Mouse (Mus musculus) heart, embryonic 15.5 days (tissue): ENCODE results near the gene Fam166a. TPM values are rescaled to one million over a fixed set of nuclear protein-coding genes. Genes with fewer than 3 reads are reported as not detected.

ENCODE experiments used
- ATAC-seq: fragments of 200-750 bp; cut with Nextera tagmentation; replicated peaks from 2 replicates; pipeline ENCODE4 v1.8.0; 2017; ENCODE audit warnings: low read depth, moderate TSS enrichment; ENCODE audit not compliant: insufficient number of reproducible peaks, insufficient read depth, low FRiP score
- H3K27ac ChIP-seq: fragments of 300-500 bp; sonication (generic); 2 replicates; pipeline ENCODE4 v1.5.1; 2015; ENCODE audit warnings: mild to moderate bottlenecking, inconsistent platforms
- H3K27me3 ChIP-seq: fragments of 300-500 bp; sonication (generic); 2 replicates; pipeline ENCODE4 v1.6.1; 2015; ENCODE audit warnings: inconsistent platforms
- H3K36me3 ChIP-seq: fragments of 300-500 bp; sonication (generic); 2 replicates; pipeline ENCODE4 v1.6.1; 2015; ENCODE audit warnings: mild to moderate bottlenecking, inconsistent platforms
- H3K4me1 ChIP-seq: fragments of 300-500 bp; sonication (generic); replicated peaks from 2 replicates; pipeline ENCODE4 v1.6.1; 2015; ENCODE audit warnings: inconsistent platforms
- H3K4me2 ChIP-seq: fragments of 300-500 bp; sonication (generic); 2 replicates; pipeline ENCODE4 v1.6.1; 2015; ENCODE audit warnings: inconsistent platforms, mild to moderate bottlenecking, moderate library complexity
- H3K4me3 ChIP-seq: fragments of 300-500 bp; sonication (generic); 2 replicates; pipeline ENCODE4 v1.5.1; 2015; ENCODE audit warnings: mild to moderate bottlenecking, inconsistent platforms
- H3K9ac ChIP-seq: fragments of 300-500 bp; sonication (generic); 2 replicates; pipeline ENCODE4 v1.6.1; 2015; ENCODE audit warnings: mild to moderate bottlenecking, inconsistent platforms
- H3K9me3 ChIP-seq: fragments of 300-500 bp; sonication (generic); replicated peaks from 2 replicates; pipeline ENCODE4 v1.6.1; 2016; ENCODE audit warnings: inconsistent platforms
- WGBS: fragments of 180-500 bp; shearing (Covaris S2); methylation state at CpG from one replicate; pipeline ENCODE4 v1.1.7; 2015; ENCODE audit warnings: mixed read lengths; 5-methylcytosine and 5-hydroxymethylcytosine counted together
- polyA plus RNA-seq: library from polyadenylated mRNA; unstranded; fragments of >200 nt; fragmentation: Nextera tagmentation; extraction: Ambion mirVana; gene quantifications from 2 replicates; pipeline ENCODE4 v1.2.1, GENCODE M21; 2015

Fam166a gene
- polyA plus RNA-seq, 1 experiment from 2014 or later = 0.57 TPM

DNA sequence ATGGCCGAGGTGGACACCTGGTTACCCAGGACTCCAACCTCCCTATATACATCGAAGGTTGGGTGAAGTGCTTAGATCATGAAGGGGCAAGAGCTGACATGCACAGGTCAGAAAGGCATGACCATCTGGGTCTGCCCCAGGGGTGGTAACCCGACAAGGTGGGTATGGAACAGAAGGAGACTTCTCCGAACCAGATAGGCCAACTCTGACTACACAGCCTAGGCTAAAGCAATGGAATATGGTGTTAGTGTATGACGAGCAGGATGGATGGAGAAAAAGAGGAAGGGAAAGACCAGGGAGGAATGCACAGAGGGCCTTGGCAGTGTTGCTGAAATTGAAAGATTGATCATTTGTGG, 32.0 kb upstream of the Fam166a start:
- H3K9ac ChIP-seq = no peak overlapping the region

DNA sequence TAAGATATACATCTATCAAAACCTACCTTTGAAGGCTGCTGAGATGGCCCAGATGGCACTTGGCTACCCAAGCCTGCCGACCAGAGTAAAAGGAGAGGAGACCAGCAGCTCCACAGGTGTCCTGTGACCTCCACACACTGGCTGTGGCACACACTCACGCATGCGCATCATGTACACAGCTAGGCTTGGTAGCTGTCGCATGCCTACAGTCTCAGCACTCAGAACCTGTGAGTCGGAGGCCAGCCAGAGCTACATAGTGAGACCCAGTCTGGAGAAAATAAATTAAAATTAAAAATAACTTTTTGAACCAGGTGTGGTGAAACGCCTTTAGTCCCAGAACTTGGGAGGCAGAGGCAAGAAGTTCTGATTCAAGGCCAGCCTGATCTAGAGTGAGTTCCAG, 30.7 kb upstream of the Fam166a start:
- no peak overlapping the region for H3K4me3 ChIP-seq
- peaks cover 22% of the 10 kb centered on the region for H3K4me1 ChIP-seq
- no peak overlapping the region for H3K4me2 ChIP-seq
- peaks cover 5% of the 10 kb centered on the region; the same call in 1 of the 2 replicates for H3K27me3 ChIP-seq
- no peak for ATAC-seq
- H3K27ac ChIP-seq = no peak overlapping the region
- H3K9me3 ChIP-seq = no peaks in the 10 kb centered on the region
- 82% methylated on average over 6 of the region's 6 CpGs for WGBS
- no peak overlapping the region for H3K9ac ChIP-seq
- no peaks in the 10 kb centered on the region for H3K36me3 ChIP-seq

More for the DNA sequence above, 32.0 kb upstream of the Fam166a start:
- H3K4me2 ChIP-seq = peak overlapping the region; percentile 93
- WGBS = 30% methylated on average over 5 of the region's 5 CpGs
- H3K9me3 ChIP-seq = no peaks in the 10 kb centered on the region
- H3K36me3 ChIP-seq = no peaks in the 10 kb centered on the region
- no peak for ATAC-seq
- H3K27me3 ChIP-seq = peaks cover 9% of the 10 kb centered on the region; the same call in 1 of the 2 replicates
- H3K4me1 ChIP-seq = peaks cover 32% of the 10 kb centered on the region
- peak overlapping the region; percentile 59 for H3K4me3 ChIP-seq
- H3K27ac ChIP-seq = no peak overlapping the region

DNA sequence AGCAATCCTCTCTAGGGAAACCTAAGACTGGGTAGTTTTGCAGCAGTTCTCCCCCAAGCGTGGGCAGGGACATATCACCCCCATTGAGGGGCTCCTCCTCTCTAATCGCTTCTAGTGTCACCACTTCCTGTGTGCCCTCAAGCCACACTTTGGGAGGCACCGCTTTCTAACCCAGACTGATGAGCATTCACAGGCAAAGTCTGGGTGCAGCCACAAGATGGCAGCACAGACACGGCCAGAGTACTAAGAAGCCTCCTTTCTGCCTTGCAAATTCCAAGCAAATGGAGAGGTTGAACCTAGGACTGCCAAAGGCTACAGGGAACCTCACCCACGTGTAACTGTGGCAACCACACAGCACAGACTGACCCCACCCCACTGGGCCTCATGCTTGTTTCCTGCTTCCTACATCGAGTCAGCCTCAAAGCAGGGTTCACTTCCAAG, 25.2 kb upstream of the Fam166a start:
- H3K4me3 ChIP-seq = 0 out of 2 replicates have a peak overlapping the region, but pooled peaks have one; percentile 1
- peak overlapping the region; percentile 58; the same call in 1 of the 2 replicates for H3K4me2 ChIP-seq
- 3% methylated on average over 6 of the region's 6 CpGs for WGBS
- H3K36me3 ChIP-seq = no peaks in the 10 kb centered on the region
- H3K9ac ChIP-seq = no peak overlapping the region
- peaks cover 45% of the 10 kb centered on the region for H3K4me1 ChIP-seq
- H3K27me3 ChIP-seq = peaks cover 21% of the 10 kb centered on the region
- no peaks in the 10 kb centered on the region for H3K9me3 ChIP-seq
- peak; percentile 58; the same call in 1 of the 2 replicates for ATAC-seq
- 0 out of 2 replicates have a peak overlapping the region, but pooled peaks have one; percentile 24 for H3K27ac ChIP-seq

DNA sequence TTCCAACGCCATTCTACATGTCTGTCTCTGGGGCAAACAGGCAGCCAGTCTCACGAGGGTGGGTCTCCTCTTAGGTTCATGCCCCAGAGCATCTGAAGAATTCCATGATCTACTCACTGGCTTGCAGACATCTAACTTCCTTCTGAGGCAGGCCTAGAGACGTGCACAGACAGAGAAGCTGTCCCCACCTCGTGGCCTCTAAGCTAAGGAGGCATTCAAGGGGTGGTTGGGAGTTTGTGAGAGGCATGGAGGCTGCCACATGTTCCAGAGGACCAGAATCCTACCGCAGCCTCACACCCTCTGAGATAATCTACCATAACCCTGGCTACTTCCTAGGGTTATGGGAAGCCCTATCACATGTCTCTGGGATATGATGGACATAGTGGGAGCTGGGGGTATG, 24.5 kb upstream of the Fam166a start:
- no peak for ATAC-seq
- Histone ChIP-seq H3K27ac (0 out of 2 replicates have a peak overlapping the region, but pooled peaks have one; percentile 24), H3K9ac (no peak overlapping the region), H3K36me3 (peaks cover 1% of the 10 kb centered on the region; the same call in 1 of the 2 replicates), H3K4me2 (peak overlapping the region; percentile 58), H3K9me3 (no peaks in the 10 kb centered on the region), H3K4me3 (peak overlapping the region; percentile 47; the same call in 1 of the 2 replicates), H3K4me1 (peaks cover 45% of the 10 kb centered on the region), H3K27me3 (peaks cover 21% of the 10 kb centered on the region)
- WGBS = 61% methylated on average over 5 of the region's 5 CpGs

GRCm38 (mm10) chr2:25194486-25195171, 23.9 kb upstream of the Fam166a start:
- peaks cover 5% of the 10 kb centered on the region; the same call in 1 of the 2 replicates for H3K36me3 ChIP-seq
- H3K4me1 ChIP-seq = peaks cover 45% of the 10 kb centered on the region
- 73% methylated on average over 17 of the region's 17 CpGs for WGBS
- no peak for ATAC-seq
- peak overlapping the region; percentile 47 for H3K4me3 ChIP-seq
- no peaks in the 10 kb centered on the region for H3K9me3 ChIP-seq
- H3K9ac ChIP-seq = 0 out of 2 replicates have a peak overlapping the region, but pooled peaks have one; percentile 37
- peak overlapping the region; percentile 58 for H3K4me2 ChIP-seq
- peaks cover 21% of the 10 kb centered on the region for H3K27me3 ChIP-seq
- peak overlapping the region; percentile 82; the same call in 1 of the 2 replicates for H3K27ac ChIP-seq

GRCm38 (mm10) chr2:25195211-25196156, 23.1 kb upstream of the Fam166a start:
- Histone ChIP-seq H3K9ac (peak overlapping the region; percentile 37), H3K4me2 (peak overlapping the region; percentile 58), H3K27ac (peak overlapping the region; percentile 82), H3K4me1 (peaks cover 45% of the 10 kb centered on the region), H3K36me3 (peaks cover 14% of the 10 kb centered on the region), H3K9me3 (no peaks in the 10 kb centered on the region), H3K27me3 (peaks cover 21% of the 10 kb centered on the region), H3K4me3 (peak overlapping the region; percentile 47)
- WGBS = 15% methylated on average over 55 of the region's 55 CpGs
- ATAC-seq = no peak

DNA sequence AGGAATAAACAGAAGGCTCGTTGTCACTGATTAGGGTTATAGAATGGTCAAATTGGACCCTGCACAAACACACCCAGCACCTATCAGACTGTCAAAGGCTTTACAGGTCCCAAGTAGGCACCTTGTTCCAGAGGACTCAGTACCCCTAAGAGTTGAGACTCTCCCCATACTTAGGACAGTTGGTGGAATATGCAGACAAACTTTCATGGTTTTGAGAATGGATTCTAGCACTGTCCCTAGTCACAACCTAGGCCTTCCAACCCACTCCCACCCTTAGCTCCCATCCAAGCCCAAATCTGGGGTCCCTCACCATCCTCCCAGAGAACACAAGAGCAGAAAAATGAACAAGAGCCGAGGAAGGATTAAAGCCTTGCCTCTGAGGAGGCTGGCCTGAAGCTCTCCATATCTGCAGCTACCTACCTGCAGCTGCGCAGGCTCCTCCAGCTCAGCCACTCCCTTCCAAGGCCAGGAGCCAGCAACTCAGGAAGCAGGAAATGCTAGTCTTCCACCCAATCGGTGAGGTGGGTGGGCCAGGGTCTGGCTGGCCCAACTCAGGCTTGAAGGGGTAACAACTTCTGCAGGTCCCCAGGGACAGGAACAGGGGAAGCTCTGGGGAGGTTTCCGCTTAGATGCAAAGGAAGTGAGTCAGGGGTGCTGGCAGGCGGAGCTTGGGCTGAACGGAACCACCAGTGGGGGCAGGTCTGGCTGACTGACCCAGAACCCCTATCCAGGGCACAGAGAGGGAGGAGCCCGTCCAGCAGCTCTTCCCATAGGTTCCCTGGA, 22.2 kb upstream of the Fam166a start, which contains the start of gene Tor4a:
Gene Tor4a (minus strand): TSS at position 715 of the 783 bp plus-strand sequence.
- Histone ChIP-seq H3K4me2 (peak within 1 kb of the TSS; percentile 58), H3K4me3 (peak within 1 kb of the TSS; percentile 47), H3K4me1 (peaks cover 45% of the 10 kb centered on the region), H3K9me3 (no peaks in the 10 kb centered on the region), H3K27me3 (peaks cover 21% of the 10 kb centered on the region), H3K36me3 (peaks cover 22% of the 10 kb centered on the region), H3K27ac (peak within 1 kb of the TSS; percentile 82), H3K9ac (peak within 1 kb of the TSS; percentile 37)
- ATAC-seq = peak; percentile 74
- WGBS = 9% methylated on average over 8 of the region's 8 CpGs

DNA sequence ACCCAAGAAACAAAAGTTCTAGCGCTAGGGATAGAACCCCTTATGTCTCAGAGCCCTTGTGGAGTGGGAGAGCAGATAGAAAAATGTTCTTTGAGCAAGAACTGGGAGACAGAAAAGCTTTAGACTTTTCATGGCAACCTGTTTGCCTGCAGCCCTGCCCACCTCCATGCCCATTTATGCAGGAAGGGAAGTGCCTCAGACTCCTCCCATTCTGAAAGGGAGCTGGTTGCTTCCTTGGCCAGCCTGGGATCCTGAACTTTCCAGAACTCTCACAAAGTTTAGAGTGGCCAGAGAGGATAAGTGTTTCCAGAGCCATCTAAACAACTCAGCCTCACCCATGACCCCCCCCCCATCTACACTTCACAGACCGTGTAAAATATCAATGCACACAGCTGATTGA, 21.4 kb upstream of the Fam166a start:
- Histone ChIP-seq H3K27me3 (peaks cover 21% of the 10 kb centered on the region), H3K9ac (no peak overlapping the region), H3K4me1 (peaks cover 45% of the 10 kb centered on the region), H3K9me3 (no peaks in the 10 kb centered on the region), H3K4me3 (peak overlapping the region; percentile 47; the same call in 1 of the 2 replicates), H3K4me2 (peak overlapping the region; percentile 58), H3K36me3 (peaks cover 31% of the 10 kb centered on the region), H3K27ac (peak overlapping the region; percentile 82)
- 27% methylated on average over 2 of the region's 2 CpGs for WGBS
- ATAC-seq = no peak

- no peak overlapping the region for H3K9ac ChIP-seq
- H3K4me1 ChIP-seq = peaks cover 45% of the 10 kb centered on the region
- H3K4me2 ChIP-seq = no peak overlapping the region
- no peak overlapping the region for H3K4me3 ChIP-seq
- no peaks in the 10 kb centered on the region for H3K9me3 ChIP-seq
- ATAC-seq = no peak
- H3K27ac ChIP-seq = peak overlapping the region; percentile 82
- H3K36me3 ChIP-seq = peaks cover 38% of the 10 kb centered on the region
- peaks cover 21% of the 10 kb centered on the region for H3K27me3 ChIP-seq
Observed at GRCm38 (mm10) chr2:25197946-25198345, 20.6 kb upstream of the Fam166a start.

GRCm38 (mm10) chr2:25200631-25201030, 17.9 kb upstream of the Fam166a start:
- H3K4me3 ChIP-seq = no peak overlapping the region
- no peak overlapping the region for H3K9ac ChIP-seq
- no peaks in the 10 kb centered on the region for H3K9me3 ChIP-seq
- no peak overlapping the region for H3K27ac ChIP-seq
- peaks cover 19% of the 10 kb centered on the region for H3K4me1 ChIP-seq
- WGBS = 87% methylated on average over 2 of the region's 2 CpGs
- peaks cover 65% of the 10 kb centered on the region for H3K36me3 ChIP-seq
- no peak for ATAC-seq
- H3K27me3 ChIP-seq = peaks cover 8% of the 10 kb centered on the region
- H3K4me2 ChIP-seq = no peak overlapping the region
